ENCODE assay signal across 7 mouse cellular contexts in genomic region chr4:101646857-101647195, GRCm38 (mm10). TPM values are rescaled to one million over a fixed set of nuclear protein-coding genes. Genes with fewer than 3 reads are reported as not detected.
DNase-seq lines count a peak whose midpoint lies in the region; ATAC-seq lines count a peak whose summit lies in the region.

No protein-coding gene starts in this region.

- intact Hi-C loops in left cerebral cortex, postnatal 10 days (cut with DNase I) = loop anchor here (10.0 kb wide), 1 partner anchor 292 kb away; no protein-coding TSS in a partner anchor

- no peak overlapping the region; the same call in 1 of the 2 replicates for H3K27ac ChIP-seq in neural tube, embryonic 11.5 days (ENCODE audit: low read depth, low read length)
- H3K27ac ChIP-seq in forebrain, embryonic 12.5 days = peak overlapping the region; percentile 94; the same call in 1 of the 2 replicates
- H3K27ac ChIP-seq in limb, embryonic 15.5 days = peak overlapping the region; percentile 94
- H3K27ac ChIP-seq in stomach, embryonic 15.5 days = peak overlapping the region; percentile 81

- no peaks in the 10 kb centered on the region for H3K27me3 ChIP-seq in neural tube, embryonic 11.5 days (ENCODE audit: control insufficient read depth, insufficient read depth, low read length)
- H3K27me3 ChIP-seq in forebrain, embryonic 12.5 days = no peaks in the 10 kb centered on the region
- no peaks in the 10 kb centered on the region for H3K27me3 ChIP-seq in limb, embryonic 15.5 days
- no peaks in the 10 kb centered on the region for H3K27me3 ChIP-seq in stomach, embryonic 15.5 days (replicated peaks)

- ATAC-seq in neural tube, embryonic 11.5 days (ENCODE audit: insufficient read depth, low FRiP score, low TSS enrichment) = no peak; the same call in 1 of the 2 replicates
- no peak for ATAC-seq in forebrain, embryonic 12.5 days (ENCODE audit: low FRiP score)
- ATAC-seq in limb, embryonic 15.5 days (ENCODE audit: insufficient number of reproducible peaks, low FRiP score, low TSS enrichment, low read depth) = peak; percentile 3; the same call in 1 of the 2 replicates
- peak; percentile 4 for ATAC-seq in stomach, embryonic 15.5 days (ENCODE audit: insufficient read depth, low FRiP score, low read depth)

- peak overlapping the region; percentile 61 for H3K4me2 ChIP-seq in neural tube, embryonic 11.5 days (ENCODE audit: low read depth)
- peak overlapping the region; percentile 61 for H3K4me2 ChIP-seq in forebrain, embryonic 12.5 days
- H3K4me2 ChIP-seq in limb, embryonic 15.5 days = peak overlapping the region; percentile 59
- H3K4me2 ChIP-seq in stomach, embryonic 15.5 days = peak overlapping the region; percentile 73

- WGBS in neural tube, embryonic 11.5 days = under 1% methylated on average over 8 of the region's 8 CpGs
- WGBS in forebrain, embryonic 12.5 days = 1% methylated on average over 8 of the region's 8 CpGs
- under 1% methylated on average over 8 of the region's 8 CpGs for WGBS in limb, embryonic 15.5 days
- WGBS in stomach, embryonic 15.5 days = 0% methylated on average over 8 of the region's 8 CpGs

- peak overlapping the region; percentile 64 for H3K4me3 ChIP-seq in neural tube, embryonic 11.5 days (ENCODE audit: low read depth, low read length)
- H3K4me3 ChIP-seq in forebrain, embryonic 12.5 days (replicated peaks) = peak overlapping the region; percentile 80
- H3K4me3 ChIP-seq in limb, embryonic 15.5 days = peak overlapping the region; percentile 86
- peak overlapping the region; percentile 79 for H3K4me3 ChIP-seq in stomach, embryonic 15.5 days (replicated peaks)

- peaks cover 9% of the 10 kb centered on the region; the same call in 1 of the 2 replicates for H3K4me1 ChIP-seq in neural tube, embryonic 11.5 days (ENCODE audit: control insufficient read depth, insufficient read depth, low read length)
- peaks cover 25% of the 10 kb centered on the region for H3K4me1 ChIP-seq in forebrain, embryonic 12.5 days
- H3K4me1 ChIP-seq in limb, embryonic 15.5 days = peaks cover 8% of the 10 kb centered on the region
- peaks cover 6% of the 10 kb centered on the region; the same call in 1 of the 2 replicates for H3K4me1 ChIP-seq in stomach, embryonic 15.5 days

- no peak for DNase-seq in neural tube, embryonic 11.5 days (ENCODE audit: low spot score)
- no peak for DNase-seq in neural tube, embryonic 10.5 days (ENCODE audit: extremely low spot score, low spot score)
- no peak for DNase-seq in adrenal gland, postnatal 25 days
- DNase-seq in left cerebral cortex, postnatal 10 days (ENCODE audit: extremely low spot score in 1 of 2, low spot score in 2 of 2) = no peak

- H3K9ac ChIP-seq in neural tube, embryonic 11.5 days (ENCODE audit: low read length) = peak overlapping the region; percentile 62
- H3K9ac ChIP-seq in forebrain, embryonic 12.5 days = peak overlapping the region; percentile 43
- H3K9ac ChIP-seq in limb, embryonic 15.5 days = peak overlapping the region; percentile 53
- peak overlapping the region; percentile 61 for H3K9ac ChIP-seq in stomach, embryonic 15.5 days

- no peaks in the 10 kb centered on the region for H3K9me3 ChIP-seq in neural tube, embryonic 11.5 days (ENCODE audit: control insufficient read depth, low read length)
- no peaks in the 10 kb centered on the region for H3K9me3 ChIP-seq in forebrain, embryonic 12.5 days
- no peaks in the 10 kb centered on the region for H3K9me3 ChIP-seq in limb, embryonic 15.5 days
- no peaks in the 10 kb centered on the region for H3K9me3 ChIP-seq in stomach, embryonic 15.5 days

- no peaks in the 10 kb centered on the region for H3K36me3 ChIP-seq in neural tube, embryonic 11.5 days (ENCODE audit: control insufficient read depth, insufficient read depth, low read length)
- H3K36me3 ChIP-seq in forebrain, embryonic 12.5 days (replicated peaks) = no peaks in the 10 kb centered on the region
- H3K36me3 ChIP-seq in limb, embryonic 15.5 days = no peaks in the 10 kb centered on the region
- H3K36me3 ChIP-seq in stomach, embryonic 15.5 days = no peaks in the 10 kb centered on the region

RNA-seq across cellular contexts. Expression of gene Leprot, which starts 0.7 kb away (rescaled TPM):
- polyA plus RNA-seq in neural tube, embryonic 11.5 days (2014; fragmentation: Nextera tagmentation; extraction: Ambion mirVana) = 77.7 and 80.4 TPM in 2 replicates
- 62.8 and 63.9 TPM in 2 replicates for polyA plus RNA-seq in forebrain, embryonic 12.5 days (2016; fragmentation: Nextera tagmentation; extraction: Ambion mirVana)
- 110 and 111 TPM in 2 replicates for polyA plus RNA-seq in limb, embryonic 15.5 days (2015; fragmentation: Nextera tagmentation; extraction: Ambion mirVana)
- 86.9 and 87.0 TPM in 2 replicates for polyA plus RNA-seq in stomach, embryonic 15.5 days (2015; fragmentation: Nextera tagmentation; extraction: Ambion mirVana)
- total RNA-seq in adrenal gland, postnatal 25 days (2021) = 57.8 and 81.7 TPM in 2 replicates
- total RNA-seq in left cerebral cortex, postnatal 10 days (2021) = 10 to 100 TPM; 27.1 to 28.7 TPM

Comparison
In these comparisons a context has a peak if more than half of its experiments do, and no peak if none do; other contexts are left out.
1. ATAC-seq: peak in limb, embryonic 15.5 days (single experiment) and stomach, embryonic 15.5 days (single experiment); none in neural tube, embryonic 11.5 days (single experiment) and forebrain, embryonic 12.5 days (single experiment).
2. Peak in every context shown above with its lines, with median percentiles within 50 percentile points of each other: H3K4me2 ChIP-seq, H3K4me3 ChIP-seq and H3K9ac ChIP-seq.